Mouse (Mus musculus) forebrain, embryonic 11.5 days (tissue): ENCODE measurements around the gene Fubp3. TPM values are rescaled to one million over a fixed set of nuclear protein-coding genes. Genes with fewer than 3 reads are reported as not detected.

Source experiments
- ATAC-seq: fragments of 200-750 bp; cut with Nextera tagmentation; replicated peaks from 2 replicates; pipeline ENCODE4 v1.8.0; 2017; ENCODE audit warnings: moderate TSS enrichment; ENCODE audit not compliant: low FRiP score
- DNase-seq: peaks from one replicate; pipeline ENCODE4 v3.0.0-alpha.2; 2017; ENCODE audit warnings: low spot score
- H3K27ac ChIP-seq: fragments of 300-500 bp; sonication (generic); 2 replicates; pipeline ENCODE4 v1.5.1; 2014; ENCODE audit warnings: low read depth, low read length
- H3K27me3 ChIP-seq: fragments of 300-500 bp; sonication (generic); 2 replicates; pipeline ENCODE4 v1.6.1; 2014; ENCODE audit warnings: mild to moderate bottlenecking, low read length, mixed read lengths; ENCODE audit not compliant: control insufficient read depth, insufficient read depth
- H3K36me3 ChIP-seq: fragments of 300-500 bp; sonication (generic); 2 replicates; pipeline ENCODE4 v1.6.1; 2014; ENCODE audit warnings: mild to moderate bottlenecking, low read length, moderate library complexity, mixed read lengths; ENCODE audit not compliant: control insufficient read depth, insufficient read depth
- H3K4me1 ChIP-seq: fragments of 300-500 bp; sonication (generic); replicated peaks from 2 replicates; pipeline ENCODE4 v1.6.1; 2014; ENCODE audit warnings: low read length, mixed read lengths; ENCODE audit not compliant: control insufficient read depth, insufficient read depth
- H3K4me2 ChIP-seq: fragments of 300-500 bp; sonication (generic); 2 replicates; pipeline ENCODE4 v1.6.1; 2014; ENCODE audit warnings: low read depth, mild to moderate bottlenecking, low read length, moderate library complexity, mixed read lengths; ENCODE audit not compliant: severe bottlenecking
- H3K4me3 ChIP-seq: fragments of 300-500 bp; sonication (generic); 2 replicates; pipeline ENCODE4 v1.5.1; 2014; ENCODE audit warnings: low read depth, low read length
- H3K9ac ChIP-seq: fragments of 300-500 bp; sonication (generic); 2 replicates; pipeline ENCODE4 v1.6.1; 2014; ENCODE audit warnings: low read length
- H3K9me3 ChIP-seq: fragments of 300-500 bp; sonication (generic); 2 replicates; pipeline ENCODE4 v1.6.1; 2016; ENCODE audit warnings: low read length, mixed read lengths; ENCODE audit not compliant: control insufficient read depth
- WGBS: fragments of 180-500 bp; shearing (Covaris S2); extraction: QIAGEN DNeasy Blood & Tissue Kit; methylation state at CpG from one replicate; pipeline ENCODE4 v1.1.7; 2014; 5-methylcytosine and 5-hydroxymethylcytosine counted together
- polyA plus RNA-seq: library from polyadenylated mRNA; unstranded; fragments of >200 nt; fragmentation: Nextera tagmentation; extraction: Ambion mirVana; gene quantifications from 2 replicates; pipeline ENCODE4 v1.2.1, GENCODE M21; 2014

Fubp3 gene
- polyA plus RNA-seq, 1 experiment from 2014 or later: 106 TPM

- Histone ChIP-seq H3K4me3 (peak overlapping the region; percentile 31), H3K9me3 (no peaks in the 10 kb centered on the region), H3K9ac (peak overlapping the region; percentile 52), H3K27me3 (peaks cover 82% of the 10 kb centered on the region), H3K36me3 (no peaks in the 10 kb centered on the region), H3K4me1 (peaks cover 44% of the 10 kb centered on the region), H3K4me2 (peak overlapping the region; percentile 70), H3K27ac (no peak overlapping the region)
- DNase-seq (peak; percentile 70), ATAC-seq (no peak)
- WGBS: under 1% methylated on average over 52 of the region's 52 CpGs
Measured at GRCm38 (mm10) chr2:31635281-31636137, 63.1 kb downstream of the Fubp3 start.

GRCm38 (mm10) chr2:31636138-31636741 lies 63.8 kb downstream of the Fubp3 start:
- DNase-seq (peak; percentile 79), ATAC-seq (peak; percentile 4; the same call in 1 of the 2 replicates)
- Histone ChIP-seq H3K9me3 (no peaks in the 10 kb centered on the region), H3K4me1 (peaks cover 46% of the 10 kb centered on the region), H3K27ac (no peak overlapping the region), H3K36me3 (no peaks in the 10 kb centered on the region), H3K27me3 (peaks cover 88% of the 10 kb centered on the region), H3K4me2 (peak overlapping the region; percentile 70), H3K4me3 (peak overlapping the region; percentile 31), H3K9ac (peak overlapping the region; percentile 52)
- WGBS: 0% methylated on average over 46 of the region's 48 CpGs

GRCm38 (mm10) chr2:31636742-31637141 lies 64.3 kb downstream of the Fubp3 start:
- peaks cover 93% of the 10 kb centered on the region for H3K27me3 ChIP-seq
- H3K36me3 ChIP-seq: no peaks in the 10 kb centered on the region
- no peak overlapping the region for H3K27ac ChIP-seq
- H3K4me2 ChIP-seq: peak overlapping the region; percentile 70
- ATAC-seq: peak; percentile 83
- H3K4me1 ChIP-seq: peaks cover 46% of the 10 kb centered on the region
- WGBS: under 1% methylated on average over 35 of the region's 35 CpGs
- H3K4me3 ChIP-seq: peak overlapping the region; percentile 31
- no peaks in the 10 kb centered on the region for H3K9me3 ChIP-seq
- H3K9ac ChIP-seq: peak overlapping the region; percentile 52
- DNase-seq: peak; percentile 87

- Histone ChIP-seq H3K4me3 (peak overlapping the region; percentile 31; the same call in 1 of the 2 replicates), H3K9me3 (no peaks in the 10 kb centered on the region), H3K27me3 (peaks cover 95% of the 10 kb centered on the region), H3K4me1 (peaks cover 46% of the 10 kb centered on the region), H3K4me2 (peak overlapping the region; percentile 70), H3K9ac (peak overlapping the region; percentile 35), H3K36me3 (no peaks in the 10 kb centered on the region), H3K27ac (no peak overlapping the region)
- ATAC-seq: no peak
- under 1% methylated on average over 12 of the region's 12 CpGs for WGBS
- peak; percentile 57 for DNase-seq
Measured at GRCm38 (mm10) chr2:31637311-31637710, 64.9 kb downstream of the Fubp3 start.

GRCm38 (mm10) chr2:31637807-31638206 lies 65.4 kb downstream of the Fubp3 start:
- peaks cover 97% of the 10 kb centered on the region for H3K27me3 ChIP-seq
- H3K4me3 ChIP-seq: peak overlapping the region; percentile 31; the same call in 1 of the 2 replicates
- H3K36me3 ChIP-seq: no peaks in the 10 kb centered on the region
- H3K9me3 ChIP-seq: no peaks in the 10 kb centered on the region
- peak overlapping the region; percentile 35; the same call in 1 of the 2 replicates for H3K9ac ChIP-seq
- under 1% methylated on average over 22 of the region's 22 CpGs for WGBS
- no peak overlapping the region for H3K27ac ChIP-seq
- DNase-seq (peak; percentile 81), ATAC-seq (no peak)
- H3K4me2 ChIP-seq: peak overlapping the region; percentile 70; the same call in 1 of the 2 replicates
- H3K4me1 ChIP-seq: peaks cover 46% of the 10 kb centered on the region

GRCm38 (mm10) chr2:31638581-31639465 lies 66.4 kb downstream of the Fubp3 start:
- ATAC-seq (no peak), DNase-seq (peak; percentile 77)
- Histone ChIP-seq H3K4me2 (peak overlapping the region; percentile 32; the same call in 1 of the 2 replicates), H3K27me3 (peaks cover 97% of the 10 kb centered on the region), H3K36me3 (no peaks in the 10 kb centered on the region), H3K9ac (peak overlapping the region; percentile 27; the same call in 1 of the 2 replicates), H3K4me1 (peaks cover 46% of the 10 kb centered on the region), H3K27ac (no peak overlapping the region), H3K9me3 (no peaks in the 10 kb centered on the region), H3K4me3 (peak overlapping the region; percentile 29)
- under 1% methylated on average over 34 of the region's 34 CpGs for WGBS

- Histone ChIP-seq H3K9ac (peak overlapping the region; percentile 27; the same call in 1 of the 2 replicates), H3K9me3 (no peaks in the 10 kb centered on the region), H3K27me3 (peaks cover 97% of the 10 kb centered on the region), H3K27ac (no peak overlapping the region), H3K36me3 (no peaks in the 10 kb centered on the region), H3K4me3 (peak overlapping the region; percentile 29), H3K4me1 (peaks cover 46% of the 10 kb centered on the region), H3K4me2 (peak overlapping the region; percentile 32)
- no peak for ATAC-seq
- whole genome bisulfite sequencing: 3% methylated on average over 11 of the region's 13 CpGs
- no peak for DNase-seq
Measured at GRCm38 (mm10) chr2:31639466-31639760, 67.0 kb downstream of the Fubp3 start.
